9 mouse cellular contexts compared by ENCODE assay signal in the genomic region with DNA sequence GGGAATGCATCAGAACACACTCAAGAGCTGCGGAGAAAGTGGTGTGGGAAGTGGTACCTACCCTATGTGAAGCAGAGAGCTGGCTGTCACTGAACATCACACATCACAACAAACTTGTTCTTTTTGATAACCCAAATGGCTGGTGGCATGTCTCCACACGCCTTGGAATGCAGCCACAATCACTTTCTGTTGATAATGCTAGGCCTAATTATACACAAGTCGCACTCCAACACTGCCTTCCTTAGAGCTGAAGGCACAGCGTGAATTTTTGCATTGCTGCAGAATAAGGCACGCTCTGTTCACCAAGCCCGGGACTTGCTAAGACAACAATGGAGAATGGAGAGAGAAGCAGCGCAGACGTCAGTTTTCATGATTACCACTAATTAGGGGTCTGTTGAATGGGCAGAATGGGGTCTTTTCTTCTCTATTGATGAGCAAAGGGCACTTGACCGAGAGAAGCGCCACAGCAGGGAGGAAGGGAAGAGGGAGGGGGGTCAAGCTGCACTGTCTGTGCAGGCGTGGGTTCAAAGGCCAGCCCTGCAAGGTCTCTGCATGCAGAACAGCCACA.
DNase-seq lines count a peak whose midpoint lies in the region; ATAC-seq lines count a peak whose summit lies in the region.
"Had no signal": no experiment of that assay in that cellular context is flagged by ENCODE, and none has a peak within 500 bp of the region (broad histone marks: within the 10 kb centered on the region; RNA-seq: fewer than 3 reads in every experiment).

No protein-coding gene starts in this region.

- DNase-seq in cerebellum, adult 9-11 months = peak; percentile 14
- DNase-seq in cerebellum, adult 18-20 months = no peak
- DNase-seq in adrenal gland, adult 8-10 months = no peak
- DNase-seq: liver, embryonic 13.5 days had no signal

- no peak overlapping the region for H3K4me3 ChIP-seq in forebrain, embryonic 16.5 days (replicated peaks; ENCODE audit: low read length)
- H3K4me3 ChIP-seq in intestine, embryonic 15.5 days (replicated peaks) = no peak overlapping the region
- H3K4me3 ChIP-seq in kidney, embryonic 14.5 days (ENCODE audit: low read length) = no peak overlapping the region
- H3K4me3 ChIP-seq: liver, embryonic 13.5 days had no signal

- H3K4me1 ChIP-seq in forebrain, embryonic 16.5 days (replicated peaks; ENCODE audit: control insufficient read depth, insufficient read depth, low read length) = peaks cover 14% of the 10 kb centered on the region
- peaks cover 5% of the 10 kb centered on the region; the same call in 1 of the 2 replicates for H3K4me1 ChIP-seq in intestine, embryonic 15.5 days (replicated peaks)
- H3K4me1 ChIP-seq in kidney, embryonic 14.5 days (ENCODE audit: control insufficient read depth, insufficient read depth, low read length) = 0 out of 2 replicates have a peak, but pooled peaks cover 6% of the 10 kb centered on the region

- peak overlapping the region; percentile 26 for H3K27ac ChIP-seq in forebrain, embryonic 16.5 days (ENCODE audit: low read length)
- H3K27ac ChIP-seq in intestine, embryonic 15.5 days = no peak overlapping the region
- H3K27ac ChIP-seq in kidney, embryonic 14.5 days (ENCODE audit: low read depth, low read length) = no peak overlapping the region
- H3K27ac ChIP-seq: liver, embryonic 13.5 days had no signal

- H3K27me3 ChIP-seq in forebrain, embryonic 16.5 days (replicated peaks; ENCODE audit: control insufficient read depth, insufficient read depth, low read length) = no peaks in the 10 kb centered on the region
- no peaks in the 10 kb centered on the region for H3K27me3 ChIP-seq in intestine, embryonic 15.5 days (replicated peaks)
- H3K27me3 ChIP-seq in kidney, embryonic 14.5 days (ENCODE audit: control insufficient read depth, insufficient read depth, low read length) = no peaks in the 10 kb centered on the region
- H3K27me3 ChIP-seq: liver, embryonic 13.5 days had no signal

- WGBS in forebrain, embryonic 16.5 days = 7% methylated on average over 11 of the region's 11 CpGs
- WGBS in intestine, embryonic 15.5 days = 71% methylated on average over 11 of the region's 11 CpGs
- 66% methylated on average over 11 of the region's 11 CpGs for WGBS in kidney, embryonic 14.5 days

- no peak overlapping the region for H3K9ac ChIP-seq in forebrain, embryonic 16.5 days (replicated peaks; ENCODE audit: low read depth, low read length)
- no peak overlapping the region for H3K9ac ChIP-seq in intestine, embryonic 15.5 days
- no peak overlapping the region for H3K9ac ChIP-seq in kidney, embryonic 14.5 days (ENCODE audit: low read depth, low read length)
- H3K9ac ChIP-seq: liver, embryonic 13.5 days had no signal

- H3K4me2 ChIP-seq in forebrain, embryonic 16.5 days (ENCODE audit: low read length) = peak overlapping the region; percentile 16; the same call in 1 of the 2 replicates
- no peak overlapping the region for H3K4me2 ChIP-seq in intestine, embryonic 15.5 days (replicated peaks)
- H3K4me2 ChIP-seq in kidney, embryonic 14.5 days (replicated peaks; ENCODE audit: low read depth, low read length) = no peak overlapping the region
- H3K4me2 ChIP-seq: liver, embryonic 13.5 days had no signal

- peak; percentile 95 for ATAC-seq in forebrain, embryonic 16.5 days
- peak; percentile 55; the same call in 1 of the 2 replicates for ATAC-seq in intestine, embryonic 15.5 days
- ATAC-seq in megakaryocyte-erythroid progenitor cell, adult 5-6 weeks (replicated peaks; ENCODE audit: low FRiP score, low TSS enrichment, poor library complexity, severe bottlenecking) = peak; percentile 43
- ATAC-seq in kidney, embryonic 14.5 days (ENCODE audit: low FRiP score, low TSS enrichment) = no peak
- ATAC-seq in megakaryocyte, adult 5-6 weeks (ENCODE audit: poor library complexity, severe bottlenecking) = no peak

- H3K9me3 ChIP-seq in forebrain, embryonic 16.5 days (ENCODE audit: control insufficient read depth, low read length) = no peaks in the 10 kb centered on the region
- H3K9me3 ChIP-seq in intestine, embryonic 15.5 days = no peaks in the 10 kb centered on the region
- no peaks in the 10 kb centered on the region for H3K9me3 ChIP-seq in kidney, embryonic 14.5 days (ENCODE audit: control insufficient read depth, low read length)
- H3K9me3 ChIP-seq: liver, embryonic 13.5 days had no signal

- no peaks in the 10 kb centered on the region for H3K36me3 ChIP-seq in forebrain, embryonic 16.5 days (ENCODE audit: control insufficient read depth, insufficient read depth)
- H3K36me3 ChIP-seq in intestine, embryonic 15.5 days = no peaks in the 10 kb centered on the region
- no peaks in the 10 kb centered on the region for H3K36me3 ChIP-seq in kidney, embryonic 14.5 days (ENCODE audit: control insufficient read depth, insufficient read depth, low read length)
- H3K36me3 ChIP-seq: liver, embryonic 13.5 days had no signal

Comparison
In these comparisons a context has a peak if more than half of its experiments do, and no peak if none do; other contexts are left out.
1. ATAC-seq: peak in forebrain, embryonic 16.5 days (single experiment), intestine, embryonic 15.5 days (single experiment) and megakaryocyte-erythroid progenitor cell, adult 5-6 weeks (single experiment); none in kidney, embryonic 14.5 days (single experiment) and megakaryocyte, adult 5-6 weeks (single experiment).